Mouse (Mus musculus): ENCODE results near the gene Olfr1277. TPM values are rescaled to one million over a fixed set of nuclear protein-coding genes. Genes with fewer than 3 reads are reported as not detected.

The Olfr1277 gene
- total RNA-seq (2023): not detected

DNA sequence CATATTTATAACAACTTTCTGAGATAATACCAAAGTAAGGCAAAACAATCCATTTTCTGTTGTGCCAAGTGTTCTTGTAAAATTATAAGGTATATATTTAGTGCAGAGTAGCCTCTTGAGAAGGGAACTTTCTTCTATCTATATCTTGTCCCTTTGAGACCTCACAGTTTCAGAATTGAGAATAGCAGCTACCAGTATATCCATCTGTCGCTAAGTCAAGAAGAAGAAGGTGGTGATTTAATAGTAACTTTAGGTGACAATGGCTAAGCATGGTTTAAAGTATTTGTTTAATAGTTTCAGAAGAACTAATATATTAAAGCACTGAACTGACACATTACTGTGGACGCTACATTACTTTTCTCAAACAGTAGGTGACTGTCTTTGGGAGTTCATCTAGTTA, at the start of gene Olfr1277:
TSS of gene Olfr1277 (minus strand) at position 101 of the 400 bp plus-strand sequence.

DNA sequence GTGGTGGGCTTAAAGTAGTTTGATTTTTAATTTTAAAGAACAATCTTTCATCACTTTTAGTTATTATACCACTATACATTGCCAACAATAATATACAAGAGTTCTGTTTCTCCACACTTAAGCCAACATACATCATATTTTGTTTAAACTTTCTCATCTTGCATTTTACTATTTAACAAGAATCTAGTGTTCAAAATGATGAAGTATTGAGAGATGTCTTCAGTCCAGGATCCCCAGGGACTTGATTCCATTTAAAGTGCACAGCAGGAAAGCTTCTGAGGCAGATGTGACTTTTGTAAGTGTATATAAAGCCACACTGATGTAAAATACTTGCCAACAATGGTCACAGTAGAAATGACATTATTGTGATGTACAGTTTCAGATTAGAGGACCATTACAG, 39.8 kb upstream of the Olfr1277 start, which contains the start of gene Olfr1280:
TSS of gene Olfr1280 (plus strand) at position 301 of the 400 bp plus-strand sequence.

DNA sequence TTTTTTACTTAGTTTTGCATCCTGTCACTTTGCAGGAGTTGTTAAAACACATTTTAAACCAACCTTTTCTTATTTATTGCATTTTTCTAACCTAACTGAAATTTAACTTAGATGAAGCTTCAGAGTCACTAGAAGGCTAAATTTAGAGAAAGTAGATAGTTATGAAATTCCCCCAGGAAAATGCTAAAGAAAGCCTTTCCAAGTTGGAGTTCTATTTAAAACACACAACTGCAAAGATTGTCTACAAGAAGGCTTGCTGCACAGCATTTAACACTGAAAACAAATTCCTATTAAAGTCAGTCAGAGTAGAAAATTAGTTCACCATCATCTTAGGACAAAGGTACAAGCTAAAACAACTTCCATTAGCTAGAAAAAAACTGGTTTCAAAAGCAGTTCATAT, 26.5 kb upstream of the Olfr1277 start, which contains the start of gene Olfr1279:
TSS of gene Olfr1279 (plus strand) at position 262 of the 400 bp plus-strand sequence.

DNA sequence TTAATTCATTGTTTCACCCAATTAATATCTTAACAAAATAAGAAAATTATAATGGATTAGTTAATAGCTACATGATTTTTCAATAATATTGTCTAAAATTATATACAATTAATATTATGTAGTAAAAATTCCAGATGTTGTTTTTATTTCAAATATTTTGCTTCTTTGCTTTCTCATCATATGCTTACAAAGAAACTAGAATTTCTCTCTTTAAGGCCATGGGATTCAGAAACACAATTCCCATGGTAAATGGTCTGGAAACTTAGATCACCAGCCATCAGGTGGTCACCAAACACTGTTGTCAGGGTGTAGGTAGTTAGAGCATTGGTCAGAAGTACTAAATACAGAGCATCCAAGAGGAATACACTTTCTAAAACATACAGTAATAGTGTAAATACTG, 15.9 kb upstream of the Olfr1277 start, which contains the start of gene Olfr1278:
TSS of gene Olfr1278 (plus strand) at position 301 of the 400 bp plus-strand sequence.

DNA sequence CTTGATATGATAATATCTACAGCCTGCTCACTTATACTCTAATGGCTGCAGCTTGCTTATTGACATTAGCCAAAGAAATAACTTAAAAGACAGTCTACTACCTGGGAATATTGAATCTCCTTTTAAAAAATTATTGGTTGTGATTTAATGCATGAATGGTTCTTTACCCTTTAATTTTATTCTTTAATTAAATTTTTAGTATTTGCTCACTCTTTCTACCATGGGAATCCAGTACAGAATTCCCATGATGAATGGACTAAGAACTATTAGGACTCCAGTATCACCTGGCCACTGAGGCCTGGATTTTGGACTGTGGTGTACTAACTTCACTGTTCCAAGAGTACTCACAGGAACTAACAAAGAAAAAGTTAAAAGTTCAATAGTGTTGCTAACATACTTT, 19.7 kb downstream of the Olfr1277 start, which contains the start of gene Olfr1276:
TSS of gene Olfr1276 (plus strand) at position 301 of the 400 bp plus-strand sequence.

DNA sequence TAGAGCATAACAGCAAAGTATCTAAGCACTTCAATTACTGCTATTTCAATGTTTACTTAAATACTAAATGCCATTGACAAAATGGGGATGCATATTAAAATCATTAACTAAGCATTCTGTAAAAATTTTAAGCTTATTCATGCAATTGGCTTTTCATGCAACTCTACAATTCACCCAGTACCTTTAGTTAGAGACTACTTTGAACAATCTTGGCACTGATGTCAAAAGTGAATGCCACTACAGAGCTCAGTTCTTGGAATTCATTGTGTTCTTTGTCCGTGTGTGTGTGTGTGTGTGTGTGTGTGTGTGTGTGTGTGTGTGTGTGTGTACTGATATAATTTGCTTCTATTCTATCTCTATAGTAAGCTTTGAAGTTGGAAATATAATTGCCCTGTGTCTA, 38.7 kb downstream of the Olfr1277 start, which contains the start of gene Olfr1275:
TSS of gene Olfr1275 (minus strand) at position 101 of the 400 bp plus-strand sequence.

DNA sequence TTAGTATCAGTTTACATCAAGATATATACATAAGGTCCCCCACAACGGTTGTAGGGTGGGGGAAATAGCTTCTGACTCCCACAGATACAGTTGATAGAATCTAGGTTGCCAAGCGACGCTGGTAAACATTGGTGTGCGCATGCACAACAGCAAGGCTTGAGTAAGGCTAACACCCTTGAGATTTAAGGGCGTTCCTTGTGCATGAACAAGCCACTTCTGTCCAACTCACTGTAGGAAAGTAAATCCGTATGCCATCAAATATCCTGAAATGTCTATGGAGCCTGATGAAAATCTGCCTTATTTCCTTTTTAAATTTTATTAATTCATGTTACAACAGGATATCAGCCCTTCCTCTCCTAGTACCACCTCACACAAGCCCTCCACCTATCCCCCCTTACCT, 44.4 kb downstream of the Olfr1277 start, which contains the start of gene 4930430A15Rik:
TSS of gene 4930430A15Rik (minus strand) at position 101 of the 400 bp plus-strand sequence.

Other genes with a start within 250 kb of the Olfr1277 start
- gene Gm13941, start 168.1 kb downstream of the Olfr1277 start, total RNA-seq (2023): not detected
- gene Gm15130, start 121.2 kb downstream of the Olfr1277 start, total RNA-seq (2023): not detected
- not detected for gene 4930430A15Rik, start 44.5 kb downstream of the Olfr1277 start, total RNA-seq (2023)
- not detected for gene Olfr1275, start 38.8 kb downstream of the Olfr1277 start, total RNA-seq (2023)
- gene Olfr1276, start 19.6 kb downstream of the Olfr1277 start, total RNA-seq (2023): not detected
- not detected for gene Olfr1278, start 16.0 kb upstream of the Olfr1277 start, total RNA-seq (2023)
- not detected for gene Olfr1279, start 26.5 kb upstream of the Olfr1277 start, total RNA-seq (2023)
- gene Olfr1280, start 39.9 kb upstream of the Olfr1277 start, total RNA-seq (2023): not detected
- gene Olfr1281, start 52.4 kb upstream of the Olfr1277 start, total RNA-seq (2023): not detected
- gene Olfr1282, start 62.0 kb upstream of the Olfr1277 start, total RNA-seq (2023): not detected
- gene Olfr1283, start 92.7 kb upstream of the Olfr1277 start, total RNA-seq (2023): not detected
- gene Olfr1284, start 101.4 kb upstream of the Olfr1277 start, total RNA-seq (2023): under 1 TPM in 1 of 2 experiments, not detected in 1; 0.20 TPM
- not detected for gene Olfr1286, start 149.0 kb upstream of the Olfr1277 start, total RNA-seq (2023)
- gene Olfr1287, start 175.0 kb upstream of the Olfr1277 start, total RNA-seq (2023): not detected
- gene Olfr1288, start 200.0 kb upstream of the Olfr1277 start, total RNA-seq (2023): not detected
- gene Olfr1289, start 206.7 kb upstream of the Olfr1277 start, total RNA-seq (2023): not detected
- gene Olfr1290, start 219.7 kb upstream of the Olfr1277 start, total RNA-seq (2023): not detected
- gene Olfr1291-ps1, start 223.1 kb upstream of the Olfr1277 start, total RNA-seq (2023): not detected

All from neutrophil, adult 59 days (primary cell).